Mouse (Mus musculus): ENCODE measurements around the gene Rpl7l1.

- TF ChIP-seq CTCF (conservative IDR thresholded peaks at IDR 0.05; ENCODE audit: low read length), result no peak
- TF ChIP-seq POU5F1 (IDR thresholded peaks at IDR 0.05; ENCODE audit: borderline replicate concordance, low read length), result no peak
Observed at GRCm38 (mm10) chr17:46734055-46734454, 48.4 kb downstream of the Rpl7l1 start.

Data from E14TG2a.4 (cell line).